Mouse (Mus musculus): ENCODE results near the gene Esp36. TPM values are rescaled to one million over a fixed set of nuclear protein-coding genes. Genes with fewer than 3 reads are reported as not detected.
"Not testable (repeated sequence)": the region's sequence is repeated elsewhere in the genome, so short reads cannot be mapped to it uniquely, and the experiment has no call there.

The Esp36 gene
- not detected in 2 replicates for polyA plus RNA-seq (2015; fragmentation: Nextera tagmentation; extraction: Ambion mirVana)

DNA sequence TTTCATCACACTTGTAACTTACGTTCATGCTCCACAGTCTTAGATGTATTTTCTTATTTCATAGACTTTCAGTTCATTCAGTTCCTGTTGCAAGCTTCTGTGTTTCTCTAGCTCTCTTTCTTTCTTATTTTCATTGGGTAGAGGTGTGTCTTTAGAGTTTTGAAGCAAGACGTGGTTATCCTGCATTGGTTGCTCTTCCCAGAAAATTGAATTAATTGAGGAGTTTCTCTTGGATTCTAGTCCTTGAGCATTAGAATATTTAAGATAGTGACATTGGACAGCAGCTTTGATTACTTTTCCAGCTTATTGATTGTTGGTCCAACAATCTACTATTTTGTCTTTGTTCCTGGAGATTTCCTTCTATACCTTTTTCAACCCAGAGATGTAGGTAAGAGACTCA, at the start of gene Esp36:
TSS of gene Esp36 (minus strand) at position 101 of the 400 bp plus-strand sequence.
- Histone ChIP-seq H3K27ac (replicated peaks) (no peak within 1 kb of the TSS), H3K27me3 (replicated peaks) (no peaks in the 10 kb centered on the region), H3K9ac (replicated peaks) (no peak within 1 kb of the TSS), H3K36me3 (no peaks in the 10 kb centered on the region), H3K9me3 (replicated peaks) (no peaks in the 10 kb centered on the region), H3K4me1 (no peaks in the 10 kb centered on the region), H3K4me2 (no peak within 1 kb of the TSS), H3K4me3 (replicated peaks) (no peak within 1 kb of the TSS)
- WGBS, result 91% methylated on average over 2 of the region's 2 CpGs
- ATAC-seq (ENCODE audit: low FRiP score), result no peak

DNA sequence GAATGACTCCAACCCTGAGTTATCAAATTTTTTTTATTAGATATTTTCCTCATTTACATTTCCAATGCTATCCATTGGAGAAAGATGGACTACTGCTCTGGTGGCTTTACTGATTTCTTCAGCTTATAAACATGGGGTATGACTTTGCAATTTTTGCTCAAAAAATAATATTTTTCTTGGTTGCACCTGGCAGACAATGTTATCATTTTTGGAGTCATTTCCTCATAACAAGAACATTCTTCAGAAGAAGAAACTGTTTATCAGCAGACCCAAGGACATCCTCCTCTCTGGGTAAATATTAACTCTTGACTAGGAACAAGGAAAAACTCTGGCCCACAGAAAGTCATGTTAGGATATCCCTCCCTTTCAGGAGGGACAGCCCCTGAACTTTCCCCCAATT, 36.2 kb upstream of the Esp36 start:
- H3K4me1 ChIP-seq; H3K27me3 ChIP-seq (replicated peaks); H3K9ac ChIP-seq (replicated peaks); ATAC-seq (ENCODE audit: low FRiP score); H3K9me3 ChIP-seq (replicated peaks); H3K36me3 ChIP-seq; H3K27ac ChIP-seq (replicated peaks); H3K4me2 ChIP-seq; H3K4me3 ChIP-seq (replicated peaks): not testable (repeated sequence)

DNA sequence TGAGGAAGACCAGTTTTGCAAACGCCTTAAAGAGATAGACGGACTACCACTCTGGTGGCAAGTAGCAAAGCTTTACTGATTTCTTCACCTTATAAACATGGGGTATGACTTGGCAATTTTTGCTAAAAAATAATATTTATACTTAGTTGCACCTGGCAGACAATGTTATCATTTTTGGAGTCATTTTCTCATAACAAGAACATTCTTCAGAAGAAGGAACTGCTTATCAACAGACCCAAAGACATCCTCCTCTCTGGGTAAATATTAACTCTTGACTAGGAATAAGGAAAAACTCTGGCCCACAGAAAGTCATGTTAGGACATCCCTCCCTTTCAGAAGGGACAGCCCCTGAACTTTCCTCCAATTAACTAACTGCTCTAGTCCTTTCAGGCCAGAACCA, 30.7 kb upstream of the Esp36 start:
- no peaks in the 10 kb centered on the region for H3K36me3 ChIP-seq
- H3K9ac ChIP-seq (replicated peaks), result no peak overlapping the region
- H3K4me3 ChIP-seq (replicated peaks), result no peak overlapping the region
- no peaks in the 10 kb centered on the region for H3K27me3 ChIP-seq (replicated peaks)
- no peak overlapping the region for H3K4me2 ChIP-seq
- 92% methylated on average over 2 of the region's 2 CpGs for WGBS
- H3K4me1 ChIP-seq, result no peaks in the 10 kb centered on the region
- H3K27ac ChIP-seq (replicated peaks), result no peak overlapping the region
- ATAC-seq (ENCODE audit: low FRiP score), result no peak
- H3K9me3 ChIP-seq (replicated peaks), result peaks cover 15% of the 10 kb centered on the region; the same call in 1 of the 2 replicates

DNA sequence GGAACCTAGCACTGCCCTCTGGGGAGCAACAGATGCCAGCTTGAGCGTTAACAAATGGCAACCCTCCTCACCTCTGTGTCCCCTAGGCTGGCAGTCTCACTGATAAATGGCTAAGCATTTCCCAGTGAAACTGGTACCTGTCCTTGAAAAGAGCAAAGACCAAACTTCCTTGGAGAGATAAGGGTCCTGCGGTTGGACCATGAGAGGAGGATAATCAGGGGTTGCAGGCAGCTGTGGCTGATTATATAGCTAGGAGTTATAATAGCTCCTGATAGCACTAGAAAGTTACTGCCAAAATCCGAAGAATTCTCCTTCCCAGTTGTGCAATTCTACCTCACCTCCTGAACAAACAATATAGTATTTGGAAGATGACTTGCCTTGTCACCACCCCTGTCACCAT, 13.8 kb downstream of the Esp36 start:
- H3K9ac ChIP-seq (replicated peaks), result no peak overlapping the region
- no peak overlapping the region for H3K4me2 ChIP-seq
- H3K27ac ChIP-seq (replicated peaks), result no peak overlapping the region
- 79% methylated on average over 3 of the region's 3 CpGs for WGBS
- H3K4me1 ChIP-seq, result no peaks in the 10 kb centered on the region
- no peaks in the 10 kb centered on the region for H3K36me3 ChIP-seq
- no peaks in the 10 kb centered on the region for H3K27me3 ChIP-seq (replicated peaks)
- ATAC-seq (ENCODE audit: low FRiP score), result no peak
- H3K9me3 ChIP-seq (replicated peaks), result peaks cover 12% of the 10 kb centered on the region; the same call in 1 of the 2 replicates
- no peak overlapping the region for H3K4me3 ChIP-seq (replicated peaks)

DNA sequence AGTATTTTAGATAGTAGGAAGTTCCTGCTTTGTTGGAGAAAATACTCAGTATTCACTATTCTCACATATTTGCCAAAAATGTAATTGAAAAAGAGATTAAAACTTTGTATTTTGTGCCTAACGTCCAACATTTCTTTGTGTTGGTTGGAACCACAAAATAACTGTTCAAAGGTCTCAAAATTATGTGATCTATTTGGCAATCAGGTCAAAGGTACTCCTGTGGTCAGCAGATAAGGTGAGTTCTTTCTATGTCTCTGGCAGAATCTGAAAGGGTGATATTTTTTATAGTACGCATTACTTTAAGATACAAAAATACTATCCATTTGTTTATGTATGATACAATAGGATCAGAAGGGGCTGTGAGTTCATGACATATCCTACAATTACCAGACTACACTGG, 28.2 kb downstream of the Esp36 start:
- Histone ChIP-seq H3K4me2 (no peak overlapping the region), H3K27me3 (replicated peaks) (no peaks in the 10 kb centered on the region), H3K9ac (replicated peaks) (no peak overlapping the region), H3K4me3 (replicated peaks) (no peak overlapping the region), H3K27ac (replicated peaks) (no peak overlapping the region), H3K9me3 (replicated peaks) (no peaks in the 10 kb centered on the region), H3K4me1 (no peaks in the 10 kb centered on the region), H3K36me3 (no peaks in the 10 kb centered on the region)
- WGBS, result 71% methylated on average over 2 of the region's 2 CpGs
- no peak for ATAC-seq (ENCODE audit: low FRiP score)

Other genes starting within 250 kb of the Esp36 start
- not detected in 2 replicates for gene Olfr134, start 248.8 kb downstream of the Esp36 start, polyA plus RNA-seq (2015; fragmentation: Nextera tagmentation; extraction: Ambion mirVana)
- not detected in 2 replicates for gene Olfr135, start 215.8 kb downstream of the Esp36 start, polyA plus RNA-seq (2015; fragmentation: Nextera tagmentation; extraction: Ambion mirVana)
- not detected in 2 replicates for gene Olfr138, start 159.2 kb downstream of the Esp36 start, polyA plus RNA-seq (2015; fragmentation: Nextera tagmentation; extraction: Ambion mirVana)
- gene Olfr137, start 112.6 kb downstream of the Esp36 start, polyA plus RNA-seq (2015; fragmentation: Nextera tagmentation; extraction: Ambion mirVana), result not detected in 2 replicates
- gene Olfr136, start 90.4 kb downstream of the Esp36 start, polyA plus RNA-seq (2015; fragmentation: Nextera tagmentation; extraction: Ambion mirVana), result not detected in 2 replicates
- gene Esp34, start 134.0 kb upstream of the Esp36 start, polyA plus RNA-seq (2015; fragmentation: Nextera tagmentation; extraction: Ambion mirVana), result not detected in 2 replicates
- gene Esp31, start 219.3 kb upstream of the Esp36 start, polyA plus RNA-seq (2015; fragmentation: Nextera tagmentation; extraction: Ambion mirVana), result not detected in 2 replicates

All from neural tube, embryonic 15.5 days (tissue).